Mouse (Mus musculus) embryonic facial prominence, embryonic 14.5 days (tissue): ENCODE measurements around the gene Fbxw27. TPM values are rescaled to one million over a fixed set of nuclear protein-coding genes. Genes with fewer than 3 reads are reported as not detected.
"Not testable (repeated sequence)": the region's sequence is repeated elsewhere in the genome, so short reads cannot be mapped to it uniquely, and the experiment has no call there.

ENCODE experiments used
- ATAC-seq: fragments of 200-750 bp; cut with Nextera tagmentation; 2 replicates; pipeline ENCODE4 v1.8.0; 2017; ENCODE audit warnings: low read depth, moderate number of reproducible peaks, moderate TSS enrichment
- DNase-seq: peaks from one replicate; pipeline ENCODE4 v3.0.0-alpha.2; 2015; ENCODE audit warnings: low spot score
- H3K27ac ChIP-seq: fragments of 300-500 bp; sonication (generic); replicated peaks from 2 replicates; pipeline ENCODE4 v1.5.1; 2014; ENCODE audit warnings: low read depth, mild to moderate bottlenecking, low read length, moderate library complexity
- H3K27me3 ChIP-seq: fragments of 300-500 bp; sonication (generic); replicated peaks from 2 replicates; pipeline ENCODE4 v1.6.1; 2014; ENCODE audit warnings: low read length; ENCODE audit not compliant: control insufficient read depth, insufficient read depth
- H3K36me3 ChIP-seq: fragments of 300-500 bp; sonication (generic); 2 replicates; pipeline ENCODE4 v1.6.1; 2014; ENCODE audit warnings: low read length, mixed read lengths; ENCODE audit not compliant: control insufficient read depth, insufficient read depth
- H3K4me1 ChIP-seq: fragments of 300-500 bp; sonication (generic); 2 replicates; pipeline ENCODE4 v1.6.1; 2014; ENCODE audit warnings: antibody characterized with exemption, low read length; ENCODE audit not compliant: control insufficient read depth, insufficient read depth
- H3K4me2 ChIP-seq: fragments of 300-500 bp; sonication (generic); 2 replicates; pipeline ENCODE4 v1.6.1; 2014; ENCODE audit warnings: low read depth, mild to moderate bottlenecking, low read length, moderate library complexity, mixed read lengths
- H3K4me3 ChIP-seq: fragments of 300-500 bp; sonication (generic); 2 replicates; pipeline ENCODE4 v1.5.1; 2014; ENCODE audit warnings: low read depth, mild to moderate bottlenecking, low read length
- H3K9ac ChIP-seq: fragments of 300-500 bp; sonication (generic); 2 replicates; pipeline ENCODE4 v1.6.1; 2014; ENCODE audit warnings: low read depth, mild to moderate bottlenecking, low read length, moderate library complexity, mixed read lengths
- H3K9me3 ChIP-seq: fragments of 300-500 bp; sonication (generic); 2 replicates; pipeline ENCODE4 v1.6.1; 2016; ENCODE audit warnings: low read length; ENCODE audit not compliant: control insufficient read depth
- WGBS: fragments of 180-500 bp; shearing (Covaris S2); extraction: QIAGEN DNeasy Blood & Tissue Kit; methylation state at CpG from one replicate; pipeline ENCODE4 v1.1.7; 2014; 5-methylcytosine and 5-hydroxymethylcytosine counted together
- polyA plus RNA-seq: library from polyadenylated mRNA; unstranded; fragments of >200 nt; fragmentation: Nextera tagmentation; extraction: Ambion mirVana; gene quantifications from 2 replicates; pipeline ENCODE4 v1.2.1, GENCODE M21; 2014

The Fbxw27 gene
- polyA plus RNA-seq = not detected in 2 replicates

DNA sequence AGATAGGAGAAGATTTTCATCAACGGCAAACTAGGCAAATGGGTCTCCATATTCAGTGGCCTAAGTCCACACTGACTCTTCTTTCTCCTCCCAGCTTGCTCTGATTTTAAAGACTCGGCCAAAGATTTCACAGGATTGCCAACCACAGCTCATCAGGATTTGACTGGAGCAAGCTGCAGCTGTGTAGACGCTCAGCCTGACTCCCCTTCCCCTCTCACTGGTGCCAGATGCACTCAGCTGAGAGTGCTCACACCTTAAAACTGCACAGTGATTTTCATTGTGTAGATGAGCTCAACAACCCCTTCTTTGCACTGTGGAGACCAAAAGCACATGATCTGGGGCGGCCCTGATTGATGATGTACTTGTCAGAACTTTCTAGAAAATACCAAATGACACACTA is at the start of gene Fbxw27:
Gene Fbxw27 (minus strand): TSS at position 101 of the 400 bp plus-strand sequence.
- H3K27ac ChIP-seq, H3K9me3 ChIP-seq, H3K36me3 ChIP-seq, H3K4me2 ChIP-seq, ATAC-seq, H3K9ac ChIP-seq, H3K27me3 ChIP-seq, DNase-seq, H3K4me1 ChIP-seq, H3K4me3 ChIP-seq: not testable (repeated sequence)
- 80% methylated on average over 4 of the region's 4 CpGs for WGBS

DNA sequence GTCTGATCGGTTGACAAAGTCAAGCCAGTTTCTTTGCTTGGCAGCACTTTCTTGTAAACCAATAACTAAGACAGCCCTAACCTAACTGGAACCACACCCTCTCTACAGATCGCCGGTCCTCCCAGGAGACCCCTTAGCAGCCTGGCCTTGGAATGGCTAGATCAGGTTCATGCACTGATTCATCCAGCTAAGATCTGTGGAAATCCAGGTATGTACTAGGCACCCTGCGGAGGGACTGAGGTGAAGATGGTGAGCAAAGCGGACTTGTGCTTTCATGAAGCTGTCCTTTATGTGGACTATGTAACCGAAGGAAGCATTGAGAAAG is 42.6 kb upstream of the Fbxw27 start:
- peak overlapping the region; percentile 95 for H3K4me2 ChIP-seq
- H3K4me3 ChIP-seq = peak overlapping the region; percentile 66
- ATAC-seq (peak; percentile 45; the same call in 1 of the 2 replicates), DNase-seq (no peak)
- no peaks in the 10 kb centered on the region for H3K9me3 ChIP-seq
- H3K36me3 ChIP-seq = peaks cover 28% of the 10 kb centered on the region
- H3K4me1 ChIP-seq = peaks cover 3% of the 10 kb centered on the region; the same call in 1 of the 2 replicates
- no peaks in the 10 kb centered on the region for H3K27me3 ChIP-seq
- 6% methylated on average over 6 of the region's 6 CpGs for WGBS
- peak overlapping the region; percentile 87; the same call in 1 of the 2 replicates for H3K27ac ChIP-seq
- peak overlapping the region; percentile 72 for H3K9ac ChIP-seq

DNA sequence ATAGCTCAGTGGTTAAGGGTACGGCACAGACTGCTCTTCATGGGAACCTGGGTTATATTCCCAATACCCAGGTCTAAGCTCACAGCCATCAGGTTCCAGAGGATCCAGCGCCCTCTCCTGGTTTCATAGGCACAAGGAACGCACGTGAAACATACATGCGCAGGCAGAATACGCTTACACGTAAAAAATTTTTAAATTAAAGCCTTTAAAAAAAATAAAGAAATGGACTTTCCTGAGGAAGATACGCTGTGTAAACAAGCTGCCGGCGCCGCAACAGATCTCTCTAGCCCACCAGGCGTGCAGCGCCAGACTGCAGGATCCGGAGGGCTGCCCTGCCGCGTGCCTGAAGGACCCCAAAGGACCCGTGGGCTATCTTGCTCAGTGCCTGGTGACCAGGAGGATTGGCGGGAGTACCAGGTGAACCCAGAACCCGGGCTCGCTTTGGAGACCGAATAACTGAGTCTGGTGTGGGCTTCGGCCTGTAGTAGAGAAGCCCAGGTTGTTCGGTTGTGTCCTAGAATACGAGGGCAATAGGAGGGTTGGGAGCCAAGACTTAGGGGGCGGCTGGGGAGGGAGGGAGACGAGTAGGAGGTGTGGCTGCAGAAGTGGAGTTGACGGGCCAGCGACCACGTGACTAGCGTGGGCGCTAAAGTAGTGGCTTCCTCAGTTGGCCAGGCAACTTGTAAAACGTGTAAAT is 42.1 kb upstream of the Fbxw27 start, which contains the start of gene Nme6:
Gene Nme6 (plus strand): TSS at position 359 of the 697 bp plus-strand sequence.
- Histone ChIP-seq H3K27ac (peak within 1 kb of the TSS; percentile 87), H3K9ac (peak within 1 kb of the TSS; percentile 72), H3K4me1 (peaks cover 3% of the 10 kb centered on the region; the same call in 1 of the 2 replicates), H3K9me3 (no peaks in the 10 kb centered on the region), H3K4me3 (peak within 1 kb of the TSS; percentile 66), H3K4me2 (peak within 1 kb of the TSS; percentile 95), H3K36me3 (peaks cover 26% of the 10 kb centered on the region), H3K27me3 (no peaks in the 10 kb centered on the region)
- ATAC-seq (peak; percentile 98), DNase-seq (peak; percentile 90)
- WGBS = under 1% methylated on average over 32 of the region's 32 CpGs

DNA sequence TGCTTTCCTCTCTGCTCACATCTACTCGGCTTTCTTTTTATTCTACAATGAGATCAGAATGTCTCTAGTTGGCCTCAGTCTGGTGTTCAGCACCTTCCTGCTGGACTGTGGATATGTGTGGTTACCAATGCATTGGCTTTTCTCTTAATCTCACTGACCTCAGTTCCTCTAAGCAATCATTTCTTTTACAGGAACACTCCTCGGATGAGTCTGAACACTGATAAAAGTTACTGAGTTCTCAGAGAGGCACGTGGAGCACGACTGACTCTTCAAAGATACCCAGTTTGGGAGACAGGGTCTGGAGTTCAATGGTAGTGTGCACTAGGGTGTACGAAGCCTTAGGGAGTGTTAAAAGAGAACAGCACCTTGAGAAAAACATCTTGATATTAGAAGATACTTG is 35.7 kb upstream of the Fbxw27 start:
- no peaks in the 10 kb centered on the region for H3K27me3 ChIP-seq
- DNase-seq = no peak
- WGBS = 73% methylated on average over 5 of the region's 5 CpGs
- no peak for ATAC-seq
- H3K9me3 ChIP-seq = no peaks in the 10 kb centered on the region
- no peak overlapping the region for H3K9ac ChIP-seq
- H3K36me3 ChIP-seq = no peaks in the 10 kb centered on the region
- no peak overlapping the region for H3K4me2 ChIP-seq
- H3K27ac ChIP-seq = no peak overlapping the region
- H3K4me1 ChIP-seq = no peaks in the 10 kb centered on the region
- H3K4me3 ChIP-seq = no peak overlapping the region

DNA sequence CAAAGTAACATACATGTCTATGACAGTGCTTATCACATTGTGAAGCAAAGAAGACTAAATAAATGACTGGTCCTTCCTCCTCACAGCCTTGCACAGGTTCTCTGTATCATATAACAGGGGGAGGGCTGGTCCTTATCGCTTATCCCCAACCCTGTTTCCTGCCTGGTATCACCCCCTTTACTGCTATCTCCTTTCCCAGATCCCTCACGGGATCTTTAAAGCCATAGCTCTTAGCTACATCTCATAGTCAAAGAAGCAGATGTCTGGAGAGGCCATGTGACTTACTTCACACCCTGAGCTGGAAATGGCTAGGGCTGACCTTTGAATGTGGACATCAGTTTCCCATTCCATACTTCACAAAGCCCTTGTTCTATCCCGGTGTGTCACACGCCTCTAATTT is 35.3 kb upstream of the Fbxw27 start:
- WGBS = 64% methylated on average over 4 of the region's 4 CpGs
- no peak overlapping the region for H3K4me2 ChIP-seq
- no peak overlapping the region for H3K27ac ChIP-seq
- H3K9ac ChIP-seq = no peak overlapping the region
- no peak for ATAC-seq
- H3K4me3 ChIP-seq = no peak overlapping the region
- no peak for DNase-seq
- no peaks in the 10 kb centered on the region for H3K36me3 ChIP-seq
- no peaks in the 10 kb centered on the region for H3K27me3 ChIP-seq
- no peaks in the 10 kb centered on the region for H3K9me3 ChIP-seq
- no peaks in the 10 kb centered on the region for H3K4me1 ChIP-seq

DNA sequence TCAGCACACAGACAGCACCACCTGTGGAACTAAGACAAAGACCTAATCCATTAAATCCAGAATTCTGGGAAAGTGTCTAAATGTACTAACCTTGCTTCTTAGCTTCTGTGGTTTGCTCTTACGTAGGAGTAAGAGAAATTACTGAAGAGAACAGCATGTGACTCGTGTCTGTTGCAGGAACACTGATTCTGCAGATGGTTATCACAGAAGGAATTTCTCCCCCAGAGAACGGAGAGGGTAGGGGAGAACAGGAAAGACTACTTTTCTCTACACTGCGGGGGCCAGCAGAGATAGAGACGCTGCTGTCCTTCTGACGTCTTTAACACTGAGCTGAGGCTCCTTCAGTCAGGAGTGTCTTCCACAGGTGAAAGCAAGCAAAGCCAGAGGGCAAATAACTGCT is 25.9 kb upstream of the Fbxw27 start:
- H3K4me3 ChIP-seq = no peak overlapping the region
- no peaks in the 10 kb centered on the region for H3K4me1 ChIP-seq
- no peak overlapping the region for H3K4me2 ChIP-seq
- ATAC-seq (no peak), DNase-seq (peak; percentile 9)
- no peak overlapping the region for H3K9ac ChIP-seq
- H3K27me3 ChIP-seq = no peaks in the 10 kb centered on the region
- H3K27ac ChIP-seq = no peak overlapping the region
- H3K9me3 ChIP-seq = no peaks in the 10 kb centered on the region
- no peaks in the 10 kb centered on the region for H3K36me3 ChIP-seq
- 57% methylated on average over 6 of the region's 6 CpGs for WGBS

DNA sequence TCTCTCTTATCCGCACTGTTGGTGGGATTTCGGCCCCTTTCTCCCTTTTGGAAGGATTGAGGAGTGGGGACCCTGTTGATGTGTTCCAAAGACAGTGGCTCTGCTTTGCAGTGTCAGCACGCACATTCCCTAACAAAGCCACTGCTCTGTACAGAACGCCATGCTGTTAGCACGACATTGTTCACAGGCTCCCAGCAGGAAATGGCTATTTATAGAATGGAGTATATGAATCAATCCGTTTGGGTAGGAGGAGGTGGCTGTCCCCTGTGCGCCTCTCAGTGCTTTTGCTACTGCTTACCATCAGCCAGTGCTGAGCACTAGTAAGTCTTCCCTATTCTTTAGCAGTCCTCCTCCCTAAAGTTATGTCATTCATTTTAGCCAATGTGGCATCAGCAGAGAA is 23.0 kb upstream of the Fbxw27 start:
- Histone ChIP-seq H3K4me1 (no peaks in the 10 kb centered on the region), H3K4me2 (no peak overlapping the region), H3K4me3 (no peak overlapping the region), H3K27me3 (no peaks in the 10 kb centered on the region), H3K9ac (no peak overlapping the region), H3K27ac (no peak overlapping the region), H3K9me3 (no peaks in the 10 kb centered on the region), H3K36me3 (no peaks in the 10 kb centered on the region)
- ATAC-seq = no peak
- 54% methylated on average over 7 of the region's 7 CpGs for WGBS
- no peak for DNase-seq

DNA sequence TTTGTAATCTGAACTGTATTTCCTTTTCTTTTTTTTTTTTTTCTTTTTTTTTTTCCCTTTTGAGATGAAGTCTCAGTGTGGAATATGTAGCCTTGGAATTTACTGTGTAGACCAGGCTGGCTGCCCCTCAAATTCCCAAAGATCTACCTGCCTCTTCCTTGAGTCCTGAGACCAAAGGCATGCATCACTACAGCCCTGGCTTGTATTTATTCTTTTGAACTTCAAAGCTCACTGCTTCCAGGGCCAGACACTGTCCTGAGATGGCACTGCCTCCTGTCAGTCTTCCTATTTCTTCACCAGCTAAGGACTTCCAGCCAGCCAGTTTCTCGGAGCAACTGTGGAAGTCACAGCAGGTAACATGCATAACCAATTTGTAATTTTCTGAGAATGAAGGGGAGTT is 21.5 kb upstream of the Fbxw27 start, which contains the start of gene Spink8:
Gene Spink8 (plus strand): TSS at position 301 of the 400 bp plus-strand sequence.
- Histone ChIP-seq H3K36me3 (no peaks in the 10 kb centered on the region), H3K27ac (no peak within 1 kb of the TSS), H3K4me1 (no peaks in the 10 kb centered on the region), H3K4me3 (no peak within 1 kb of the TSS), H3K4me2 (no peak within 1 kb of the TSS), H3K27me3 (no peaks in the 10 kb centered on the region), H3K9ac (no peak within 1 kb of the TSS), H3K9me3 (no peaks in the 10 kb centered on the region)
- ATAC-seq = no peak
- no peak for DNase-seq
- WGBS = 55% methylated on average over 1 of the region's 1 CpGs

DNA sequence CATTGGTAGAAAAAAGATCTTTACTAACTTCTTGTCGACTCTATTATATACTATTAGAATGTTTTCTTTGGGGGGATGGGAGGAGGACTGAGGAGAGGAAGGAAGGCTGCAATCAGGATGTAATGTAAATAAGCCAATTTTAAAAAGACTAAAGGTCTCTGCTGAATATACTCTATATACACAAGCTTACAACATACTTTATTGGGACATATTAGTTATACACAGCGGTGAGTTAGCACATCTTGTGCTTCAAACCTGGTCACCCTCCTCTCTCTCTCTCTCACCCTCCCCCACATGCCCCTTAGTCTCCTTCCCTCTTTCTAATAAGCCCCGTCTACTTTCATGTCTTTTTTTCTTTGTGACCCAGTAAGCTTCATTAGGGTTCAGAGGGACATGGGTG is 17.4 kb upstream of the Fbxw27 start:
- DNase-seq = no peak
- Histone ChIP-seq H3K4me1 (no peaks in the 10 kb centered on the region), H3K36me3 (no peaks in the 10 kb centered on the region), H3K9ac (no peak overlapping the region), H3K4me3 (no peak overlapping the region), H3K27me3 (no peaks in the 10 kb centered on the region), H3K4me2 (no peak overlapping the region), H3K27ac (no peak overlapping the region), H3K9me3 (no peaks in the 10 kb centered on the region)
- ATAC-seq = no peak
- WGBS = 44% methylated on average over 3 of the region's 3 CpGs
